Mouse (Mus musculus) heart, postnatal 0 days (tissue): ENCODE measurements around the gene Upk2. TPM values are rescaled to one million over a fixed set of nuclear protein-coding genes. Genes with fewer than 3 reads are reported as not detected.
"Not testable (repeated sequence)": the region's sequence is repeated elsewhere in the genome, so short reads cannot be mapped to it uniquely, and the experiment has no call there.

Experiments
- ATAC-seq: fragments of 200-750 bp; cut with Nextera tagmentation; 2 replicates; pipeline ENCODE4 v1.8.0; 2017; ENCODE audit warnings: low read depth, moderate number of reproducible peaks, moderate library complexity; ENCODE audit not compliant: insufficient read depth
- DNase-seq: peaks from one replicate; pipeline ENCODE4 v3.0.0-alpha.2; 2016; ENCODE audit warnings: low spot score
- H3K27ac ChIP-seq: fragments of 300-500 bp; sonication (generic); 2 replicates; pipeline ENCODE4 v1.5.1; 2014; ENCODE audit warnings: low read depth, mild to moderate bottlenecking
- H3K27me3 ChIP-seq: fragments of 300-500 bp; sonication (generic); 2 replicates; pipeline ENCODE4 v1.6.1; 2014; ENCODE audit warnings: low read length, mixed read lengths; ENCODE audit not compliant: control insufficient read depth, insufficient read depth
- H3K36me3 ChIP-seq: fragments of 300-500 bp; sonication (generic); replicated peaks from 2 replicates; pipeline ENCODE4 v1.6.1; 2014; ENCODE audit warnings: low read length, mixed read lengths; ENCODE audit not compliant: control insufficient read depth, insufficient read depth
- H3K4me1 ChIP-seq: fragments of 300-500 bp; sonication (generic); 2 replicates; pipeline ENCODE4 v1.6.1; 2014; ENCODE audit warnings: antibody characterized with exemption; ENCODE audit not compliant: control insufficient read depth, insufficient read depth
- H3K4me2 ChIP-seq: fragments of 300-500 bp; sonication (generic); 2 replicates; pipeline ENCODE4 v1.6.1; 2014; ENCODE audit warnings: low read depth, mild to moderate bottlenecking, low read length, moderate library complexity
- H3K4me3 ChIP-seq: fragments of 300-500 bp; sonication (generic); 2 replicates; pipeline ENCODE4 v1.5.1; 2014; ENCODE audit warnings: low read depth, low read length
- H3K9ac ChIP-seq: fragments of 300-500 bp; sonication (generic); replicated peaks from 2 replicates; pipeline ENCODE4 v1.6.1; 2014; ENCODE audit warnings: low read depth, low read length, mixed read lengths
- H3K9me3 ChIP-seq: fragments of 300-500 bp; sonication (generic); replicated peaks from 2 replicates; pipeline ENCODE4 v1.6.1; 2016; ENCODE audit warnings: low read length; ENCODE audit not compliant: control insufficient read depth
- CTCF ChIP-seq: IDR thresholded peaks from 2 replicates; pipeline ENCODE4 v1.5.1; 2016; ENCODE audit warnings: antibody characterized with exemption, control low read depth, low read depth
- EP300 ChIP-seq: IDR thresholded peaks from 2 replicates; pipeline ENCODE4 v1.6.1; 2016; ENCODE audit warnings: antibody characterized with exemption, low read depth
- WGBS: fragments of 180-500 bp; shearing (Covaris S2); extraction: QIAGEN DNeasy Blood & Tissue Kit; methylation state at CpG from one replicate; pipeline ENCODE4 v1.1.7; 2014; 5-methylcytosine and 5-hydroxymethylcytosine counted together
- polyA plus RNA-seq: library from polyadenylated mRNA; unstranded; fragments of >200 nt; fragmentation: Nextera tagmentation; extraction: Ambion mirVana; gene quantifications from 2 replicates; pipeline ENCODE4 v1.2.1, GENCODE M21; 2015
- total RNA-seq: library from RNA; depleted of rRNA; stranded (reverse); fragments of >200 nt; gene quantifications from 2 replicates; pipeline ENCODE4 v1.2.3, GENCODE M21; 2014; ENCODE audit warnings: low replicate concordance

Gene Upk2
- total and polyA plus RNA-seq, 2 experiments from 2014 or later, result 18.0 TPM; not detected in 1

GRCm38 (mm10) chr9:44432577-44433185 lies 22.1 kb downstream of the Upk2 start:
- Histone ChIP-seq H3K4me3 (no peak overlapping the region), H3K27me3 (no peaks in the 10 kb centered on the region), H3K9me3 (no peaks in the 10 kb centered on the region), H3K36me3 (no peaks in the 10 kb centered on the region), H3K27ac (no peak overlapping the region), H3K4me1 (no peaks in the 10 kb centered on the region), H3K4me2 (no peak overlapping the region), H3K9ac (no peak overlapping the region)
- TF ChIP-seq CTCF, result no peak
- TF ChIP-seq EP300, result no peak
- DNase-seq (no peak), ATAC-seq (no peak)
- 43% methylated on average over 5 of the region's 5 CpGs for WGBS

- WGBS, result 70% methylated on average over 4 of the region's 4 CpGs
- no peak for ATAC-seq
- H3K9me3 ChIP-seq, result no peaks in the 10 kb centered on the region
Observed at GRCm38 (mm10) chr9:44423576-44423975, 31.2 kb downstream of the Upk2 start.

GRCm38 (mm10) chr9:44420280-44420898 lies 34.4 kb downstream of the Upk2 start:
- Histone ChIP-seq H3K9ac (no peak overlapping the region), H3K4me1 (peaks cover 5% of the 10 kb centered on the region), H3K4me2 (no peak overlapping the region), H3K27me3 (no peaks in the 10 kb centered on the region), H3K36me3 (peaks cover 8% of the 10 kb centered on the region; the same call in 1 of the 2 replicates), H3K27ac (no peak overlapping the region), H3K9me3 (no peaks in the 10 kb centered on the region), H3K4me3 (no peak overlapping the region)
- ATAC-seq, result no peak
- DNase-seq, result no peak
- TF ChIP-seq CTCF (no peak), EP300 (no peak)
- 54% methylated on average over 5 of the region's 5 CpGs for WGBS

More at GRCm38 (mm10) chr9:44423576-44423975, 31.2 kb downstream of the Upk2 start:
- Histone ChIP-seq H3K4me2 (no peak overlapping the region), H3K9ac (no peak overlapping the region), H3K4me1 (no peaks in the 10 kb centered on the region), H3K36me3 (no peaks in the 10 kb centered on the region), H3K4me3 (no peak overlapping the region), H3K27me3 (no peaks in the 10 kb centered on the region), H3K27ac (no peak overlapping the region)
- DNase-seq, result no peak
- TF ChIP-seq CTCF, result no peak
- no peak for TF ChIP-seq EP300

- not testable (repeated sequence) for H3K9me3 ChIP-seq, ATAC-seq, H3K4me2 ChIP-seq, H3K36me3 ChIP-seq, H3K4me1 ChIP-seq, H3K27me3 ChIP-seq, H3K27ac ChIP-seq, H3K4me3 ChIP-seq, H3K9ac ChIP-seq, DNase-seq
- 91% methylated on average over 9 of the region's 9 CpGs for WGBS
Observed at GRCm38 (mm10) chr9:44419730-44420129, 35.0 kb downstream of the Upk2 start.

GRCm38 (mm10) chr9:44418519-44419385 lies 36.0 kb downstream of the Upk2 start, which contains the start of gene Ccdc84:
Gene Ccdc84, minus strand, starts transcription at chr9:44418569.
- no peak for TF ChIP-seq CTCF
- no peak for TF ChIP-seq EP300
- ATAC-seq (no peak), DNase-seq (no peak)
- WGBS, result 73% methylated on average over 14 of the region's 14 CpGs
- H3K9me3 ChIP-seq, result no peaks in the 10 kb centered on the region
- peak within 1 kb of the TSS; percentile 76 for H3K27ac ChIP-seq
- peak within 1 kb of the TSS; percentile 73 for H3K9ac ChIP-seq
- peak within 1 kb of the TSS; percentile 84 for H3K4me2 ChIP-seq
- H3K4me3 ChIP-seq, result peak within 1 kb of the TSS; percentile 87
- H3K27me3 ChIP-seq, result no peaks in the 10 kb centered on the region
- peaks cover 9% of the 10 kb centered on the region; the same call in 1 of the 2 replicates for H3K36me3 ChIP-seq
- peaks cover 5% of the 10 kb centered on the region for H3K4me1 ChIP-seq
